Mouse (Mus musculus): ENCODE measurements at regions not wholly inside any gene's neighbourhood (a gene's known extent, or its start where the extent isn't known, plus 50 kb on each side); places are given as distances from the start of the nearest gene placed in this dataset.

GRCm38 (mm10) chr8:37129670-37130069, 136.3 kb downstream of the AI429214 start:
- ATAC-seq (replicated peaks; ENCODE audit: insufficient number of reproducible peaks, insufficient read depth, low FRiP score, low read depth): no peak
- 84% methylated on average over 1 of the region's 1 CpGs for WGBS
- H3K4me3 ChIP-seq: no peak overlapping the region
- H3K4me2 ChIP-seq: no peak overlapping the region
- H3K9ac ChIP-seq: no peak overlapping the region
- no peaks in the 10 kb centered on the region for H3K4me1 ChIP-seq (replicated peaks)
- H3K36me3 ChIP-seq: no peaks in the 10 kb centered on the region
- H3K9me3 ChIP-seq (replicated peaks): no peaks in the 10 kb centered on the region
- no peaks in the 10 kb centered on the region; the same call in 1 of the 2 replicates for H3K27me3 ChIP-seq
- H3K27ac ChIP-seq: no peak overlapping the region

- Histone ChIP-seq H3K36me3 (no peaks in the 10 kb centered on the region), H3K27ac (no peak overlapping the region), H3K27me3 (no peaks in the 10 kb centered on the region; the same call in 1 of the 2 replicates), H3K4me2 (no peak overlapping the region), H3K4me3 (no peak overlapping the region), H3K4me1 (replicated peaks) (no peaks in the 10 kb centered on the region), H3K9me3 (replicated peaks) (no peaks in the 10 kb centered on the region), H3K9ac (no peak overlapping the region)
- no peak for ATAC-seq (replicated peaks; ENCODE audit: insufficient number of reproducible peaks, insufficient read depth, low FRiP score, low read depth)
- WGBS: 10% methylated on average over 4 of the region's 4 CpGs
Observed at GRCm38 (mm10) chr8:37131988-37132387, 138.6 kb downstream of the AI429214 start.

GRCm38 (mm10) chr8:37134192-37134964, 141.0 kb downstream of the AI429214 start:
- H3K27ac ChIP-seq: no peak overlapping the region
- 70% methylated on average over 8 of the region's 8 CpGs for WGBS
- no peaks in the 10 kb centered on the region for H3K36me3 ChIP-seq
- no peak overlapping the region for H3K9ac ChIP-seq
- no peak for ATAC-seq (replicated peaks; ENCODE audit: insufficient number of reproducible peaks, insufficient read depth, low FRiP score, low read depth)
- H3K4me2 ChIP-seq: no peak overlapping the region
- H3K4me3 ChIP-seq: no peak overlapping the region
- no peaks in the 10 kb centered on the region for H3K9me3 ChIP-seq (replicated peaks)
- no peaks in the 10 kb centered on the region for H3K4me1 ChIP-seq (replicated peaks)
- no peaks in the 10 kb centered on the region; the same call in 1 of the 2 replicates for H3K27me3 ChIP-seq

GRCm38 (mm10) chr8:37150286-37150685, 156.9 kb downstream of the AI429214 start:
- H3K4me3 ChIP-seq: no peak overlapping the region
- WGBS: 54% methylated on average over 1 of the region's 1 CpGs
- no peaks in the 10 kb centered on the region for H3K4me1 ChIP-seq (replicated peaks)
- no peak overlapping the region for H3K4me2 ChIP-seq
- H3K9ac ChIP-seq: no peak overlapping the region
- H3K9me3 ChIP-seq (replicated peaks): no peaks in the 10 kb centered on the region
- H3K36me3 ChIP-seq: no peaks in the 10 kb centered on the region
- no peak for ATAC-seq (replicated peaks; ENCODE audit: insufficient number of reproducible peaks, insufficient read depth, low FRiP score, low read depth)
- no peaks in the 10 kb centered on the region for H3K27me3 ChIP-seq
- H3K27ac ChIP-seq: no peak overlapping the region

GRCm38 (mm10) chr8:37154361-37154760, 161.0 kb downstream of the AI429214 start:
- H3K27ac ChIP-seq: no peak overlapping the region
- no peak for ATAC-seq (replicated peaks; ENCODE audit: insufficient number of reproducible peaks, insufficient read depth, low FRiP score, low read depth)
- H3K36me3 ChIP-seq: no peaks in the 10 kb centered on the region
- no peaks in the 10 kb centered on the region for H3K27me3 ChIP-seq
- no peaks in the 10 kb centered on the region for H3K9me3 ChIP-seq (replicated peaks)
- no peak overlapping the region for H3K4me3 ChIP-seq
- no peak overlapping the region for H3K9ac ChIP-seq
- H3K4me2 ChIP-seq: no peak overlapping the region
- H3K4me1 ChIP-seq (replicated peaks): no peaks in the 10 kb centered on the region
- WGBS: 83% methylated on average over 7 of the region's 7 CpGs

- H3K4me1 ChIP-seq (replicated peaks): no peaks in the 10 kb centered on the region
- H3K9ac ChIP-seq: no peak overlapping the region
- H3K4me2 ChIP-seq: no peak overlapping the region
- H3K36me3 ChIP-seq: no peaks in the 10 kb centered on the region
- H3K27ac ChIP-seq: no peak overlapping the region
- no peaks in the 10 kb centered on the region for H3K27me3 ChIP-seq
- WGBS: 86% methylated on average over 8 of the region's 8 CpGs
- no peaks in the 10 kb centered on the region for H3K9me3 ChIP-seq (replicated peaks)
- ATAC-seq (replicated peaks; ENCODE audit: insufficient number of reproducible peaks, insufficient read depth, low FRiP score, low read depth): no peak
- no peak overlapping the region for H3K4me3 ChIP-seq
Observed at GRCm38 (mm10) chr8:37154946-37155345, 161.5 kb downstream of the AI429214 start.

GRCm38 (mm10) chr8:37159481-37159880, 166.1 kb downstream of the AI429214 start:
- no peaks in the 10 kb centered on the region for H3K9me3 ChIP-seq (replicated peaks)
- no peaks in the 10 kb centered on the region for H3K4me1 ChIP-seq (replicated peaks)
- H3K4me2 ChIP-seq: no peak overlapping the region
- H3K4me3 ChIP-seq: no peak overlapping the region
- H3K27me3 ChIP-seq: no peaks in the 10 kb centered on the region
- H3K9ac ChIP-seq: no peak overlapping the region
- no peak overlapping the region for H3K27ac ChIP-seq
- WGBS: 7% methylated on average over 9 of the region's 9 CpGs
- no peak for ATAC-seq (replicated peaks; ENCODE audit: insufficient number of reproducible peaks, insufficient read depth, low FRiP score, low read depth)
- H3K36me3 ChIP-seq: no peaks in the 10 kb centered on the region

- H3K9me3 ChIP-seq (replicated peaks): no peaks in the 10 kb centered on the region
- no peak overlapping the region for H3K27ac ChIP-seq
- H3K4me2 ChIP-seq: no peak overlapping the region
- no peak for ATAC-seq (replicated peaks; ENCODE audit: insufficient number of reproducible peaks, insufficient read depth, low FRiP score, low read depth)
- no peak overlapping the region for H3K4me3 ChIP-seq
- H3K4me1 ChIP-seq (replicated peaks): no peaks in the 10 kb centered on the region
- no peaks in the 10 kb centered on the region for H3K36me3 ChIP-seq
- no peaks in the 10 kb centered on the region for H3K27me3 ChIP-seq
- WGBS: 71% methylated on average over 1 of the region's 1 CpGs
- no peak overlapping the region for H3K9ac ChIP-seq
Observed at GRCm38 (mm10) chr8:37196859-37197258, 203.5 kb downstream of the AI429214 start.

- WGBS: 60% methylated on average over 4 of the region's 4 CpGs
- ATAC-seq (replicated peaks; ENCODE audit: insufficient number of reproducible peaks, insufficient read depth, low FRiP score, low read depth): no peak
- H3K27ac ChIP-seq: no peak overlapping the region
- no peaks in the 10 kb centered on the region for H3K27me3 ChIP-seq
- no peak overlapping the region for H3K4me3 ChIP-seq
- H3K9me3 ChIP-seq (replicated peaks): no peaks in the 10 kb centered on the region
- no peak overlapping the region for H3K4me2 ChIP-seq
- no peaks in the 10 kb centered on the region for H3K36me3 ChIP-seq
- H3K4me1 ChIP-seq (replicated peaks): no peaks in the 10 kb centered on the region
- H3K9ac ChIP-seq: no peak overlapping the region
Observed at GRCm38 (mm10) chr8:37215894-37216293, 222.5 kb downstream of the AI429214 start.

- H3K9me3 ChIP-seq (replicated peaks): no peaks in the 10 kb centered on the region
- WGBS: 56% methylated on average over 2 of the region's 2 CpGs
- no peak overlapping the region for H3K27ac ChIP-seq
- H3K27me3 ChIP-seq: no peaks in the 10 kb centered on the region
- H3K36me3 ChIP-seq: no peaks in the 10 kb centered on the region
- H3K4me3 ChIP-seq: no peak overlapping the region
- H3K4me2 ChIP-seq: no peak overlapping the region
- no peak for ATAC-seq (replicated peaks; ENCODE audit: insufficient number of reproducible peaks, insufficient read depth, low FRiP score, low read depth)
- no peak overlapping the region for H3K9ac ChIP-seq
- H3K4me1 ChIP-seq (replicated peaks): no peaks in the 10 kb centered on the region
Observed at GRCm38 (mm10) chr8:37227091-37227490, 233.7 kb downstream of the AI429214 start.

- Histone ChIP-seq H3K4me2 (no peak overlapping the region), H3K27me3 (no peaks in the 10 kb centered on the region), H3K9ac (no peak overlapping the region), H3K36me3 (no peaks in the 10 kb centered on the region), H3K27ac (no peak overlapping the region), H3K4me3 (no peak overlapping the region), H3K4me1 (replicated peaks) (no peaks in the 10 kb centered on the region), H3K9me3 (replicated peaks) (no peaks in the 10 kb centered on the region)
- ATAC-seq (replicated peaks; ENCODE audit: insufficient number of reproducible peaks, insufficient read depth, low FRiP score, low read depth): no peak
- 79% methylated on average over 2 of the region's 2 CpGs for WGBS
Observed at GRCm38 (mm10) chr8:37237306-37237705, 243.9 kb downstream of the AI429214 start.

- Histone ChIP-seq H3K27ac (no peak overlapping the region), H3K4me2 (no peak overlapping the region), H3K9ac (no peak overlapping the region), H3K4me1 (replicated peaks) (no peaks in the 10 kb centered on the region), H3K36me3 (no peaks in the 10 kb centered on the region), H3K27me3 (no peaks in the 10 kb centered on the region), H3K4me3 (no peak overlapping the region), H3K9me3 (replicated peaks) (no peaks in the 10 kb centered on the region)
- no peak for ATAC-seq (replicated peaks; ENCODE audit: insufficient number of reproducible peaks, insufficient read depth, low FRiP score, low read depth)
Observed at GRCm38 (mm10) chr8:37239354-37239753, 245.9 kb downstream of the AI429214 start.

All from heart, embryonic 15.5 days (tissue).